Mouse (Mus musculus) embryonic stem cell, embryonic (primary cell): ENCODE results near the gene Ak2.

Experiments used
- CTCF ChIA-PET, 4 experiments: fragments of 300-600 bp in 2 of 4; fragments of 350-600 bp in 2 of 4; sonication (Branson Sonifier 250); formaldehyde crosslinking; loops; one replicate each; lab custom pipeline; 2022; ENCODE audit warnings: inconsistent platforms in 2 of 4; lab: Charles Lee
- POLR2A ChIA-PET, 4 experiments: fragments of 300-600 bp in 2 of 4; fragments of 350-600 bp in 2 of 4; sonication (Branson Sonifier 250); formaldehyde crosslinking; loops; one replicate each; lab custom pipeline; 2022; ENCODE audit warnings: antibody characterized with exemption in 4 of 4, inconsistent platforms in 1 of 4; lab: Charles Lee

Gene Ak2

DNA sequence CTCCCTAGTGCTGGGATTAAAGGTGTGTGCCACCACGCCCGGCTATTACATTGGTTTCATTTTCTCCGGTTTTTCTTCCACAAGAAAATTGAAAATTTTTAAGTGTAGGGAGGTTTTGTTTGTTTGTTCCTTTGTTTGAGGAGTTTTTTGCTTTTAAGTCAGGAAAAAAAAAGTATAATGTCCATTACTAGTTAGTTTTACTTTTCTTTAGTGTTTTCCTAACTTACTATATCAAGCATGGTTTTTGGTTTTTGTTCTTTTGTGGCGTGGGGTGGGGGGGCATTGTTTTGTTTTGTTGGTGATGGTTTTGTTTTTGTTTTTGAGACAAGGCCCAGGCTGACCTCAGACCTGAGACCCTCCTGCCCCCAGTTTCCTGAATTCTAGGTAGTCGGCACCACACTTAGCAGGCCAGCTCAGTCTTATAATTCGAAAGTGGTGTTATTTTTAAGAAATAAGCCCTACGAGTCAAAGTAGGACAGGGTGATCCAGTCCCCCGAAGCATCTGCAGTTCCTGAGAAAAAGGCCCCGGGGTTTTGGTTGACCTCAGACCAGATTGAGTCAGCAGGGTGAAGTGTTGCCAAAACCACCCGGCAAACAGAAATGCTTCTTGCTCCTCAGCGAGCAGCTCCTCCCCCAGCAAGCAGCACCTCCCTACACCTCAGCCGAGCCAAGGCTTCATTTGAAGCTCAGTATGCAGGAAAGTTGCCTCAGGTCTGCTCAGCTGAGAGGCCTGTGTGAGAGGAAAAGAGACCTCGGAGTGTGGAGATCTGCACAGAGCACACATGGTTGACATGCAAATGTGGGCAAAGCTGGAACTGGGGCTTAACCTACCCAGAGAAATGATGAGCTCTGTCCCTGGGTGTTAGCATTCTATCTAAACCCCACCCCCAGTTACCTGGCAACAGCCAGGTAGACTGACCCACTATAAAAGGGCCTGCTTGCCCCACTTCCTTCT, 43.2 kb downstream of the Ak2 start:
- ChIA-PET POLR2A (interaction anchor here (0.5 to 5.1 kb wide), 42 partner anchors 8 to 1648 kb away, joined by 3 to 118 read pairs (median 5); partner anchors contain the start of genes Ak2 (in 3 of the 4), Rnf19b (in 3 of the 4) and Txlna (in 1 of the 4)), CTCF (interaction anchor here in 2 of 4 experiments (0.7 to 1.7 kb wide), 4 partner anchors 15 to 78 kb away, joined by 3 to 4 read pairs (median 3); no protein-coding TSS in a partner anchor)

DNA sequence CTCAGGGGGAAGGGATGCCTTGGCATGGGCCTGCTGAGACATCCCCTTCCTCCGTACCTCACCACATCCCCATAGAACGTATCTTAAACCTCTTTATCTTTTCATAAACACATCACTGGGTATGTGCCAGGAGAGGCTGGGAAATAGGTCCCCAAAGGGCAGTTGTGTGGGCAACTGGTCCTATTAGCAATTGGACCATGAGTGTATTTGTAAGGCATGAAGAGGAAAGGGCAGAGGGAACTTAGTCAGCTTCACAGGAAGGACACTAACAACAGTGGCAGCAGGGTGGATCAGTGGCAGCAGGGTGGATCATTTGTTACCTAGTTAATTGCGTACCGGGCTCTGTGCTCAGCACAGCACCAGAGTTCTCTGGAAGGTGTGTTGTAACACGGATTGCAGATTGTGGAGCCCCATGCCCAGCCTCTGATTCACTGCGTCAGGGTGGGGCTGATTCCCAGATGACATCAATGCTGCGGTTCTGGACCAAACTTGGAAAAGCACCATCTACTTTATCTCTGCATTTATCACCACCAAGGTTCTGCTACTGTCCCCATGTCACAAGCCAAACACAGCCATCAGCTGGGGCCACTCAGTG, 44.2 kb downstream of the Ak2 start:
- POLR2A ChIA-PET, result interaction anchor here (0.6 to 5.1 kb wide), 25 partner anchors 8 to 1647 kb away, joined by 3 to 118 read pairs (median 6); partner anchors contain the start of genes Rnf19b (in 3 of the 4) and Ak2 (in 2 of the 4)

DNA sequence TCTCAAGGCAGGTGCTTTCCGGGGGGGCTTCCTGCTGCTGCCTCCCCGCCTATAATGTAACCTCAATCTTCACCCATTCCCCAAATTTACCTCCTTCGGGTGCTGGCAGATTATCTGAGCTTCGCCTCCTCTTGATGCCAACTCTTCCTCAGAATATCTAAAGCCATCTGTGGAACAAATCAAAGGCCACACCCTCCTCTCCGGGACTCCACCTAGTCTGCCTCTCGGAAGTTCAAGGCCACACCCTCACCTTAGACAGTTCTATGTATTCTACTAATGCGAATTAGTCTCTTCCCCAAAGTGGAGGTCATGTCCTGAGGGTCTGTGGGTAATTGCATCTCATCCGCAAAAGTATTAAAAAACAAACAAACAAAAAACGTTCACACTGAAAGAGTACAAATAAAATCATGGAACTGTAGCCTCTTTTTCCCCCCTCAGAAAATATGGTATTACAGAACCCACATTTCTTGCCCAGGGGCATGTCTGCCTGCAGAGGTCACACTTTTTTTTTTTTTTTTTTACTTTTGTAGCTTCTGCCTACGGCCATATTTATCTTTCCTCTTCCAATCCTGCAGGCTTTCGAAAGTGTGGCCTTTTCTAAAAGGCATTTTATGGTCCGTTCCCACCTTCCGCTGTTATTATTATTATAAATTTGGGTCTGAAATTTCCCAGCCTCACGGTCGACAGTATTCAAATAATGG, 56.1 kb downstream of the Ak2 start:
- ChIA-PET CTCF (interaction anchor here in 3 of 4 experiments (0.6 to 1.1 kb wide), 5 partner anchors 10 to 142 kb away, joined by 3 to 5 read pairs (median 3); partner anchors contain the start of genes S100pbp (in 1 of the 3) and Yars (in 1 of the 3)), POLR2A (interaction anchor here (0.6 to 13.2 kb wide), 32 partner anchors 9 to 1186 kb away, joined by 3 to 375 read pairs (median 6); partner anchors contain the start of genes Rnf19b (in 4 of the 4), Ak2 (in 1 of the 4) and Tmem54 (in 1 of the 4))

More for the DNA sequence above, 44.2 kb downstream of the Ak2 start:
- CTCF ChIA-PET, result interaction anchor here in 3 of 4 experiments (0.7 to 1.1 kb wide), 4 partner anchors 14 to 123 kb away, joined by 3 to 4 read pairs (median 3); no protein-coding TSS in a partner anchor

DNA sequence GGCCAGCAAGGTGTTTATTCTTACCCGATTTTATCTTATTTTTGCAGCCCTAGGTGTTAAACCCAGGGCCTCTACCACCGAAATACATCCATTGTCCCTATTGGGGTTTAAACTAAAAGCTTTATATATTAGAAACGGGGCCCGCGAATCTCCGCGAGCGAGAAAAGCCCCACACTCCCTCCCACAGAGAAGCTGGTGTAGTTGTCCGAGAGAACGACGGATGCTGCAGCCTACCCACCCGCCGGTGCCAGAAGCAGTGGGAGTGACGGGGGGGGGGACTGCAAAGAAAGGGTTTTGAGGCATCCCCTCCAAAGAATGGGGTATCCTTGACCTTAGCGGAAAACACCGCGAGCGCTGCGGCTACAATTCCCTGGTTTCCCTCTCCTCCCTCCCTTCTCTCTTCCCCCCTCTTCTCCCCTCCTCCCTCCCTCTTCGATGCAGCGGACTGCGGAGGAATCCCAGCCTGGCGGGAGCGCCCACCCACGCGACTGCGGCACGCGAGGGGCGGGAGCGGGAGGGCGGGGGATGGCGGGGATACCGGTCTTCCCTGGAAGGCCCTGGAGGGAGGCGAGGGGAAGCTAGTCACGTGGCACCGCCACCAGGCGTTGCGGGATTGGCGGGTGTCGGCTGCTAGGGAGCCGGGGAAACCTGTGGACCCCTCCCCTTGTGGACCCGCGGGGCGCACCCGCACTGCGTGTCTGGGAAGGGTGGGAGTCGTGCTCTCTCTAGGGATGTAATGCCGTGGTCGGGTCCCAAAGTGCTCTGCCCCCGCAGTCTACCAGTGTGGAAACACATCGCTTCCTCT, 56.9 kb downstream of the Ak2 start:
- ChIA-PET POLR2A (interaction anchor here (0.6 to 13.2 kb wide), 66 partner anchors 8 to 1187 kb away, joined by 3 to 375 read pairs (median 4); partner anchors contain the start of genes Rnf19b (in 4 of the 4), Ak2 (in 2 of the 4), S100pbp (in 2 of the 4) and Yars (in 2 of the 4)), CTCF (interaction anchor here in 3 of 4 experiments (0.6 to 1.5 kb wide), 8 partner anchors 9 to 86 kb away, joined by 3 to 4 read pairs (median 3); partner anchors contain the start of gene Rnf19b (in 1 of the 3))

DNA sequence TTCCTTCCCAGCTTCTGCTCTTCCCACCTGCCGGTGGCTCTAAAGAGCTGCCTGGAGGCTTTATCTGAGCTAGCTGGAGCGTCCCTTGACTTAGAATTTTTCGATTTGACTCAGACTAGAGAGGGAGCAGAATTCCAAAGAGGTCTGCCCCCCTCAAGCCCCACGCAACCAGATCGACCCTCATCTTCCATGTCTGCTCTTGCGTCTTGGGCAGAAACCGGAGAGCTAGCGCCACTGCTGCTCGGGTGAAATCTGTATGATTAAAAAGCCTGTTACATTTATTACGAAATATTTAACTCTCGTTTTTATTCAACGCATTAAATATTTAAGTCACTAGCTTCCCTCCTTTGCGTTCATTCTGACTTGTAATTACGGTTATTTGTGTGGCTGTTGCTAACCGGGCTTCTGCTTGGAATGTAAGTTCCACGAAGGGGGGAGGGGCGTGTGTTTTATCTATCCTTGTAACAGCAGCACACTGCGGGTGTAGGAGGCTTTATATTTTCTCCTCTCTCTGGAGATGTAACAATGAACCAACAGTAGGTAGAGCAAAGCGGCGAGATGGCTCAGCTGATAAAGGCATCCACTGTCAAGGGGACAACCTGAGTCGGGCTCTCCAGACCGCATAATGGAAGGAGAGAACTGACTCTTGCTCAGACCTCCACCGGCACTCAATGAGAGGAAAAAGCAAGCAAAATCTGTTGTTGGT, 57.7 kb downstream of the Ak2 start:
- CTCF ChIA-PET, result interaction anchor here in 2 of 4 experiments (0.5 to 1.5 kb wide), 7 partner anchors 8 to 270 kb away, joined by 3 to 4 read pairs (median 4); partner anchors contain the start of gene Rnf19b (in 1 of the 2)
- POLR2A ChIA-PET, result interaction anchor here (0.6 to 13.2 kb wide), 56 partner anchors 7 to 223 kb away, joined by 3 to 375 read pairs (median 5); partner anchors contain the start of genes Rnf19b (in 4 of the 4), Ak2 (in 2 of the 4), S100pbp (in 2 of the 4) and Yars (in 2 of the 4)

DNA sequence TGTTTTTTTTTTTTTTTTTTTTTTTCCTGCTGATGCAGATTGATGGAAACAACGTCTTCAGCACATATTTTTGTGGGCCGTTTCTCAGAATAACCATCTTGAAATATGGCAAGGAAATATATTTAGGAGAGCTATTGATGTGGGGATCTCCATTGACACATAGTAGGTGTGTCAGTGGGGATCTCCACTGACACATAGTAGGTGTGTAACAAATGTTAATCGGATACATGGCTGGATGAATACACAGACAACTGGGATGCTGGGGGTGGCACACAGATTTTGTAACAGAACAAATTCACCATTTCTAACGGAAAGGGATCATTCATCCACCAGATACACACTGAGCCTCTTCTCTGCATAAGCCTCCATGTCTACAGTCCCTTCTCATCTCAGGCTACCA, 58.6 kb downstream of the Ak2 start:
- CTCF ChIA-PET, result interaction anchor here in 3 of 4 experiments (0.7 to 1.5 kb wide), 3 partner anchors 15 to 75 kb away, joined by 3 to 4 read pairs (median 4); no protein-coding TSS in a partner anchor
- POLR2A ChIA-PET, result interaction anchor here in 3 of 4 experiments (0.6 to 13.2 kb wide), 26 partner anchors 7 to 986 kb away, joined by 3 to 375 read pairs (median 7); partner anchors contain the start of genes Rnf19b (in 3 of the 3), Azin2 (in 1 of the 3), S100pbp (in 1 of the 3) and Yars (in 1 of the 3)

DNA sequence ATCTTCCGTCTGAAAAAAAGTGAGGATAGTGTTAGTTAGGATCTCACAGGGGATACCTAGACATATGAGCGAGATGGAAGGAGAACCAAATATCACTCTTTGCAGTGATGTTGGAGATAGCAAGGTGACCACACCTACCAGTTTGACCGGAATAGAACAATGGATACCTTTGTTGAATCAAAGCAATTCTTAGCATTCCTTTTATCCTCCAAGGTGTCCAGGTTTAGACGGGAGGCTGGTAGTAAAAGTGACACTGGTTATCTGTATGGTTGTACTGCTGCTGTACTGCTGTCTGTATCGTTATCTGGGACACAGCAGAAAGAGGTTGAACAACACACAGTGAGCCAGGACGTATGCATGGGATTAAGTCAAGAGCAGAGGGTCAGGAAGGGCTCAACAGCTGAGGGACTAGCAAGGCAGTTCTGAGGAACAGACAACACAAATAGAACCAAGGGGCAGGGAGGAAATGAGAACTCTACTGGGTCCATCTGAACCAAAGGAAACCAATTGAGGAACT, 59.2 kb downstream of the Ak2 start:
- CTCF ChIA-PET, result interaction anchor here in 2 of 4 experiments (0.7 kb wide), 2 partner anchors 75 to 76 kb away, joined by 4 read pairs; no protein-coding TSS in a partner anchor

DNA sequence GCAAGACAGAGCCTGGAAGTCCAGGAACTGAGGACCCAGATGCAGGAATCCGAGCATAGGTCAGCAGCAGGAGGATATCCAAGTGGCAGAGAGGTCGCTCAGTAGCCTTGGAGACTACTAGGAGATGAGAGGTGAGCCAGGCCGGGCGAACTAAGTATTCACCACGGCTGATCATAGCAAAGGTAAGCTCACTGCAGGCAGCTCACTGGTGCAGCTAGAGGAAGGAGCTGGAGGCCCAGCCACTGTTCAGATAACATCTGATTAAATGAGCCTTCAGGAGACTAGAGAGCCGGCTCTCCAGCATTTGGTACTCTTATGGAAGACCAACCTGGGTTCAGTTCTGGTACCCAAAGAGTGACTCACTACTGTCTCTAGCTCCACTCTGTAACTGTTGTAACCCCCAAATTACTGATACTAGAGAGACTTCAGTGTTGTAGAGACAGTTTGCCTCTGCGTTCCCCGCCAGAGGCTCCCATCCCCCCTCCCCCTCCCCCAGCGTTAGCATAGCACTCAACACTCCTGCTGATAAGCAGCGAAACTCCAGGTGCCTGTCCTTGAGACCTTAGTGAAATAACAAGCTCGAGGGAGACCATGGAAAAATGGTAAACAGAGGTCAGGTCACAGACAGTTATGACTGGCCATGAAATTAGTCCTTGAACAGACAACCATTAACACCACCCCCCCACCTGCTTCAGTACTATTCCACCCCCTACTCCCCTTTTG, 59.9 kb downstream of the Ak2 start:
- POLR2A ChIA-PET, result interaction anchor here (0.6 to 4.4 kb wide), 39 partner anchors 8 to 1245 kb away, joined by 3 to 18 read pairs (median 4); partner anchors contain the start of gene Ak2 (in 2 of the 4)
- CTCF ChIA-PET, result interaction anchor here in 2 of 4 experiments (0.5 to 0.6 kb wide), 3 partner anchors 20 to 62 kb away, joined by 3 to 4 read pairs (median 3); no protein-coding TSS in a partner anchor

More for the DNA sequence above, 59.2 kb downstream of the Ak2 start:
- POLR2A ChIA-PET, result interaction anchor here in 3 of 4 experiments (0.6 to 13.2 kb wide), 38 partner anchors 6 to 986 kb away, joined by 3 to 375 read pairs (median 4); partner anchors contain the start of genes Ak2 (in 2 of the 3), Rnf19b (in 2 of the 3) and Azin2 (in 1 of the 3)

DNA sequence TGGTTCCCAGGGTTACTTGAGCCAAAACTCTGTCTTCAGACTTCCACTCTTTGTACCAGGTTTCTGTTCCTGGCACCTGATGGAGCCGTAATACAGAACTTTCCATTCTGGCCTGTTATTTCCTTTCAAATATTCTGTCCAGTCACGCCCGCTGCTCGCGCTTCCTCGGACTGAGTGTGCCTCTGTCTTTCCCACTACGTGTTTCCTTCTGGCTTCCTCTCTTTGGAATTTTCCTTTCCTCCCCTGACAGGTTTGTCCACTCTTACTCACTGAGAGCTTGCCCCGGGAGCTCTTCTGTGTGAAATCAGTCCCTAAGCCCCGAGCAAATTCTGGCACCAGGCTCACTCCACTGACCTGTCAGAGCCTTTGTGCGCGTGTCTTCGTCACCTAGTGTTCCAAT, 63.0 kb downstream of the Ak2 start:
- ChIA-PET CTCF (interaction anchor here in 1 of 4 experiments (0.6 kb wide), 1 partner anchor 1198 kb away, joined by 12 read pairs; no protein-coding TSS in a partner anchor), POLR2A (interaction anchor here in 3 of 4 experiments (1.3 to 7.6 kb wide), 8 partner anchors 9 to 62 kb away, joined by 3 to 375 read pairs (median 65); partner anchors contain the start of gene Ak2 (in 1 of the 3))

DNA sequence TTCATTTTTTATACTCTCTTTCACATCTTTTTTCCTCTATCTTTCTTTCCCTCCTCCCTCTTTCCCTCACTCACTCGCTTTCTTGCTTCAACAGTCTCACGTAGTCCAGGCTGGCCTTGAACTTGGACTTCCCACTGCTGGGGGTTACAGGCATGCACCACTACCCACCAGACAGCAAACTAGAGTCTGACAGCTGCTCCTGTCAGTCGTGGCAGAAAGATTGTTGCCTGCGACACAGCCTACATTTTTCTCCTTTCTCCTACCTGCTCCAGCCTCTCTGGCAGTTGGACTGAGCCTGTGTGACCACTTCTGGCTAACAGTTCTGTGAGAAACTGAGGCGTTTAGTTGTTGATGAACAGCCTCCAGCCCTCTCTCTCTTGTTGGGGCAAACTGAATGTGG, 63.8 kb downstream of the Ak2 start:
- POLR2A ChIA-PET, result interaction anchor here in 3 of 4 experiments (0.5 to 7.6 kb wide), 16 partner anchors 9 to 1606 kb away, joined by 3 to 375 read pairs (median 4); partner anchors contain the start of gene Ak2 (in 1 of the 3)
- CTCF ChIA-PET, result no interaction called here

DNA sequence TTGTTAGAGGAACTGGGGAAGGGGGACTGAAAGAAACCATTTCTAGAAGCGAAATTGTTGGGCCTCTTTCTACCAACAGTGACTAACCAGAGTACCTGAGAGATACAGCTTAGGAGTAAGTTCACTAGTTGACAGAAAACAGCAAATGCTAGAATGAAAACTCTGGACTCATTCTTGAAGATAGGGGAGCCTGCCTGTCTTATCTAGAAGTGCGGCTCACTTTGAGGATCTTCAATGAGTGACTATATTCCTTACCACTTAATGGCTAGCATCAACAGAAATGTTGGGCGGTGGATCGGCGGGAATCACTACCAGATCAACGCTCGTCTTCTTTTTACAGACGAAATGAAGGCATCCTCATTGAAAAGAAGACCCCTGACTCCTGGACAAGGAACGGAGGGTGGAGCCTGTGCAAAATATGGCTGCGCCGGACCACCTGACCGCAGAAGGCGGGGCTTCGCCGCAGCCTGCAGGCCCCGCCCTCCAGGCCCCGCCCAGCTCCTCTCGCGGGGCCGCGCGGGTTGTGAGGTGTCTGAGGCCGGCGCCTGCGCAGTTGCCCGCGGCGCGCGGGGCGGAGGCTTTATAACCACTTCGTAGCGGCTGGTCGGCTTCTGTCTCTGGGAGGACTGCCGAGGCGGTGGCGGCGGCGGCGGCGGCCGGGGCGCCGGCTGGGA, 65.9 kb downstream of the Ak2 start:
- ChIA-PET CTCF (interaction anchor here in 2 of 4 experiments (0.5 to 1.7 kb wide), 9 partner anchors 9 to 214 kb away, joined by 3 to 10 read pairs (median 4); partner anchors contain the start of gene Ak2 (in 1 of the 2)), POLR2A (interaction anchor here (0.5 to 7.6 kb wide), 316 partner anchors 8 to 1816 kb away, joined by 3 to 375 read pairs (median 5); partner anchors contain the start of genes Bsdc1 (in 4 of the 4), Ak2 (in 3 of the 4), Azin2 (in 3 of the 4) and Fndc5 (in 2 of the 4))

DNA sequence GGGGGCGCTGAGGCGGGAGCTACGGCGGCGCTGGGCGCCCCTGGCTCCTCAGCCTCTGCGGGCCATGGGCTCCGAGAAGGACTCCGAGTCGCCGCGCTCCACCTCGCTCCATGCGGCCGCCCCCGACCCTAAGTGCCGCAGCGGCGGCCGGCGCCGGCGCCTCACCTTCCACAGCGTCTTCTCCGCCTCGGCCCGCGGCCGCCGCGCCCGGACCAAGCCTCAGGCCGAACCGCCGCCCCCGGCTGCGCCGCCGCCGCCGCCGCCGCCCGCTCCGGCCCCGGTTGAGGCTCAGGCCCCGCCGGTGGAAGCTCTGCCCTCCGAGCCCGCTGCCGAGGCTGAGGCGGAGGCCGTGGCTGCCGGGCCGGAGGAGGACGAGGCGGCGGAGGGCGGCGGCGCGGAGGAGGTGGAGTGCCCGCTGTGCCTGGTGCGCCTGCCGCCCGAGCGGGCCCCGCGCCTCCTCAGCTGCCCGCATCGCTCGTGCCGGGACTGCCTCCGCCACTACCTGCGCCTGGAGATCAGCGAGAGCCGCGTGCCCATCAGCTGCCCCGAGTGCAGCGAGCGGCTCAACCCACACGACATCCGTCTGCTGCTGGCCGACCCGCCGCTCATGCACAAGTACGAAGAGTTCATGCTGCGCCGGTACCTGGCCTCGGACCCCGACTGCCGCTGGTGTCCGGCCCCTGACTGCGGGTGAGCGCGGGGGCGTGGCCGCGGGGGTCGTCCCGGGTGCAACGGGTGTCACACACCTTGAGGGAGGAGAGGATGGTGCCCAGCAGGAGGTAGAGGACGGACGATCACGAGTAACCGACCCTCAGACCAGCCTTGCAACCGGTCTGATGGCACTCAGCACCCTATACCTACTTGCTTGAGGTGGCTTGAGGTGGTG, 66.7 kb downstream of the Ak2 start, which contains the start of gene Rnf19b:
Gene Rnf19b (plus strand): TSS at position 65 of the 886 bp plus-strand sequence.
- ChIA-PET CTCF (interaction anchor here in 3 of 4 experiments (0.5 to 1.7 kb wide), 5 partner anchors 9 to 215 kb away, joined by 3 to 10 read pairs (median 4); no protein-coding TSS in a partner anchor), POLR2A (interaction anchor here (0.6 to 7.6 kb wide), 251 partner anchors 9 to 1694 kb away, joined by 3 to 375 read pairs (median 5); partner anchors contain the start of genes Bsdc1 (in 4 of the 4), Ak2 (in 3 of the 4), Azin2 (in 3 of the 4) and Fndc5 (in 2 of the 4))
